Mouse (Mus musculus): ENCODE measurements around the gene Gtsf1. TPM values are rescaled to one million over a fixed set of nuclear protein-coding genes. Genes with fewer than 3 reads are reported as not detected.
A peak's percentile ranks its signal among the peaks of the same experiment; 100 is the strongest.

Gene Gtsf1
- polyA plus RNA-seq, 1 experiment from 2014 or later = not detected

DNA sequence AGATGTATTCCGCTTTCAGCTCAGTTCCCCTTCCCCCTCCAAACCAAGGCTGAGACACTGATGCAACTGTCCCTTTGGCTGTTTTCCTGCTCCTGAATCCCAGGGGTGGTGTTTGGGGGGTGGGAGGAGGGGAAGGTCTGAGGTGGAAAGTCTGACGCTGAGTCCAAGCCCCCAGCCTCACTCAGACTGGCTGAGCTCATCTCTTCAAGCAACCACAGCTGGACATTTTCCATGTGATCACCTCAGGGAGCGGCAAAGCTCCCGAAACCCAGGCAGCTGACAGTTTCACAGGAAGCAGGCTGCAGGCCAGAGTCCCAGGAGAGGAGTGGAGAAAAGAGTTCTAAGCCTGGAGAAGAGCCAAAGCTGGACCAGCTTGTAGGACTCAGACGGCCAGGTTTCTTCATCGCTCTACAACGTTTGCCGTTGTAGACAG, 53.4 kb downstream of the Gtsf1 start:
- no peaks in the 10 kb centered on the region for H3K27me3 ChIP-seq
- H3K4me3 ChIP-seq (replicated peaks) = no peak overlapping the region
- ATAC-seq (ENCODE audit: insufficient number of reproducible peaks, insufficient read depth, low FRiP score, low TSS enrichment, low read depth) = no peak
- H3K4me1 ChIP-seq (replicated peaks) = peaks cover 30% of the 10 kb centered on the region
- WGBS = 73% methylated on average over 8 of the region's 8 CpGs
- no peak overlapping the region for H3K9ac ChIP-seq (replicated peaks)
- H3K36me3 ChIP-seq = no peaks in the 10 kb centered on the region
- 0 out of 2 replicates have a peak overlapping the region, but pooled peaks have one; percentile 0 for H3K4me2 ChIP-seq
- peak overlapping the region; percentile 67; the same call in 1 of the 2 replicates for H3K27ac ChIP-seq
- H3K9me3 ChIP-seq = no peaks in the 10 kb centered on the region

DNA sequence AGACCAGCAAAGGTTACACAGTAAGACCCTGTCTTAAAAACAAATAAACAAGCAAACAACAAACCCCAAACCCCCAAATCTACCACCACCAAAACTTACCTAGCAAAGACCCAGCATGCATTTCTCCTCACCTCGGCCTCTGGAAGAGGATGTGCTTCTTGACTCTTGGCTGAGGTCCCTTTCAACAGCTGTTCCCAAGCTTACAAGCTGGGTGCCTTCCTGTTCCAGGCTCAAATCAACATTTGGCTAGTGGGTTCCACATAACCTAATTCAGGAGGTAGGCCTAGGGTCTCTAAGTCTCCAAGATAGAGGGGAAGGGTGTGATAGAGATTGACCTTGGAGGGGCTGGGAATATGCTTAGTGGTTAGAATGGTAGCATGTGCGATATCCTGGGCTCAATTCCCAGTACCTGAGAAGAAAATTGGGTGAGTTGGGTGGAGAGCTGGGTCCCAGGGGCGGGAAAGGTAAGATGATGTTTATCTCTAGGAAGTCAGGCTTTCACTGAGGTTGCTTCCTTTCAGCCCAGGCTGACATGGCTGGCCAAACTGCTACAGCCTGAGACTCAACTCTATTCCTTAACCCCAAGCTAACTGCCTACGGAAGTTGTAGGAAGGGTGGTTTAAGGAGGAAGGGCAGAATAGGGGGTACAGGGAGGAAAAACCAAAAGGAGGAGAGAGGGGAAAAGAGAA, 55.0 kb downstream of the Gtsf1 start:
- peaks cover 40% of the 10 kb centered on the region for H3K4me1 ChIP-seq (replicated peaks)
- WGBS = 87% methylated on average over 4 of the region's 4 CpGs
- H3K27me3 ChIP-seq = no peaks in the 10 kb centered on the region
- ATAC-seq (ENCODE audit: insufficient number of reproducible peaks, insufficient read depth, low FRiP score, low TSS enrichment, low read depth) = no peak
- H3K9me3 ChIP-seq = no peaks in the 10 kb centered on the region
- H3K36me3 ChIP-seq = no peaks in the 10 kb centered on the region
- no peak overlapping the region for H3K27ac ChIP-seq
- no peak overlapping the region for H3K4me2 ChIP-seq
- no peak overlapping the region for H3K4me3 ChIP-seq (replicated peaks)
- H3K9ac ChIP-seq (replicated peaks) = no peak overlapping the region

DNA sequence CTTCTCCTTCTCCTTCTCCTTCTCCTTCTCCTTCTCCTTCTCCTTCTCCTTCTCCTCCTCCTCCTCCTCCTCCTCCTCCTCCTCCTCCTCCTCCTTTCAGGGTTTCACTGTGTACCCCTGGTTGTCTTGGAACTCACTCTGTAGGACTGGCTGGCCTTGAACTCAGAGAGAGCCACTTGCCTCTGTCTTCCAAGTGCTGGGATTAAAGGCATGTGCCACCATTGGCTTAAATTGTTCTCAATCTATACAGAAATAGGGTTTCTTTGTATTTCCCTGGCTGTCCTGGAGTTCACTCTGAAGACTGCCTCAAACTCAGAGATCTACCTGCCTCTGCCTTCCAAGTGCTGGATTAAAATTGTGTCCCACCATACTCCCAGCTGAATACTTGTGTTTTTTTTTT, 57.8 kb downstream of the Gtsf1 start:
- no peak for ATAC-seq (ENCODE audit: insufficient number of reproducible peaks, insufficient read depth, low FRiP score, low TSS enrichment, low read depth)
- H3K4me2 ChIP-seq = no peak overlapping the region

GRCm38 (mm10) chr15:103371741-103372140, 58.5 kb downstream of the Gtsf1 start:
- WGBS = 82% methylated on average over 1 of the region's 1 CpGs
- no peak overlapping the region for H3K9ac ChIP-seq (replicated peaks)
- no peak for ATAC-seq (ENCODE audit: insufficient number of reproducible peaks, insufficient read depth, low FRiP score, low TSS enrichment, low read depth)

More for the DNA sequence above, 57.8 kb downstream of the Gtsf1 start:
- no peak overlapping the region for H3K4me3 ChIP-seq (replicated peaks)
- no peak overlapping the region for H3K9ac ChIP-seq (replicated peaks)
- peaks cover 31% of the 10 kb centered on the region for H3K4me1 ChIP-seq (replicated peaks)
- H3K9me3 ChIP-seq = no peaks in the 10 kb centered on the region
- no peaks in the 10 kb centered on the region for H3K27me3 ChIP-seq
- no peaks in the 10 kb centered on the region for H3K36me3 ChIP-seq
- H3K27ac ChIP-seq = no peak overlapping the region

DNA sequence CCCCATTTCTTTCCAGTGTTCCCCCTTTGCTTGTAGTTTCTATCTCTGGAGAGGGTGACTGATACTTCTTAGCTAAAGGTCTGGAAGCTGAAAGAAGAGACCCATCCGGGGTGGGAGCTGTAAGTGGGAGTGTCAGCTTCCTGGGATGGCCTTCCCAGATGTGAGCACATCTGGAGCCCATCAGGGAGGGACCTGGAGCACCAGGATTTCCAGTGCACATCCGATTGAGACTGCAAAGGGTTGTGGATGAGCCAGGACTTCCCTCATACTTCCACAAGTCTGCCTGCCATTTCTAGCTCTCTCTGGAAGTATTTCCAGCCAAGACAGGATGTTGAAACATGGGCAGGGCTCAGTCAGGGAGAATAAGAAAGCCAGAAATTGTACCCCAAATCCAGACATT, 59.1 kb downstream of the Gtsf1 start:
- ATAC-seq (ENCODE audit: insufficient number of reproducible peaks, insufficient read depth, low FRiP score, low TSS enrichment, low read depth) = no peak
- WGBS = 6% methylated on average over 2 of the region's 2 CpGs
- H3K27ac ChIP-seq = peak overlapping the region; percentile 50; the same call in 1 of the 2 replicates

More at GRCm38 (mm10) chr15:103371741-103372140, 58.5 kb downstream of the Gtsf1 start:
- Histone ChIP-seq H3K27ac (no peak overlapping the region), H3K9me3 (no peaks in the 10 kb centered on the region), H3K4me2 (no peak overlapping the region), H3K36me3 (no peaks in the 10 kb centered on the region), H3K27me3 (no peaks in the 10 kb centered on the region), H3K4me1 (replicated peaks) (peaks cover 31% of the 10 kb centered on the region), H3K4me3 (replicated peaks) (no peak overlapping the region)

DNA sequence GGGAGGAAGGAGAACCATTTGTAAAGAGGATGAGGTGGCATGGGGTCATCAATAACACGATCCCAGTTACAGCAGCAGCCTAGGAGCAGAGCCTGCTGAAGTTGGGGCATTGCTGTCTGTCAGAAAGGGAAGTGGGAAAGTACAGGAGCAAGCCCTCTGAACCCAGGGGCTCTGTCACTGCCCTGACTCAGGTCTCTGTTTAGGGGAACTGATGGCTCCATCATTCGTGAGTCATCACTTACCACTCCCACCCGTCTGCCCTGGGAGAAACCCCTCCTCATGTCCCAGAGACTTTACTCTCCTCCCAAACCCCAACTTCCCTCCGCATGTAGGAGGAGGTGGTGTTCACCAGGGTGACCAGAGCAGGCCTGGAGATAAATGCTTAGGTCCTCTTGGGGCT, 59.8 kb downstream of the Gtsf1 start:
- Histone ChIP-seq H3K9me3 (no peaks in the 10 kb centered on the region), H3K4me2 (no peak overlapping the region), H3K27ac (no peak overlapping the region), H3K36me3 (no peaks in the 10 kb centered on the region), H3K27me3 (no peaks in the 10 kb centered on the region), H3K4me1 (replicated peaks) (peaks cover 28% of the 10 kb centered on the region), H3K4me3 (replicated peaks) (no peak overlapping the region), H3K9ac (replicated peaks) (no peak overlapping the region)
- no peak for ATAC-seq (ENCODE audit: insufficient number of reproducible peaks, insufficient read depth, low FRiP score, low TSS enrichment, low read depth)
- WGBS = 38% methylated on average over 4 of the region's 4 CpGs

More for the DNA sequence above, 59.1 kb downstream of the Gtsf1 start:
- H3K27me3 ChIP-seq = no peaks in the 10 kb centered on the region
- H3K4me1 ChIP-seq (replicated peaks) = peaks cover 28% of the 10 kb centered on the region
- no peak overlapping the region for H3K4me3 ChIP-seq (replicated peaks)
- H3K36me3 ChIP-seq = no peaks in the 10 kb centered on the region
- no peaks in the 10 kb centered on the region for H3K9me3 ChIP-seq
- H3K4me2 ChIP-seq = no peak overlapping the region
- H3K9ac ChIP-seq (replicated peaks) = no peak overlapping the region

- Histone ChIP-seq H3K9ac (replicated peaks) (no peak overlapping the region), H3K4me3 (replicated peaks) (no peak overlapping the region), H3K9me3 (no peaks in the 10 kb centered on the region), H3K27me3 (no peaks in the 10 kb centered on the region), H3K27ac (no peak overlapping the region), H3K4me2 (no peak overlapping the region), H3K36me3 (no peaks in the 10 kb centered on the region), H3K4me1 (replicated peaks) (peaks cover 36% of the 10 kb centered on the region)
- ATAC-seq (ENCODE audit: insufficient number of reproducible peaks, insufficient read depth, low FRiP score, low TSS enrichment, low read depth) = no peak
- 73% methylated on average over 1 of the region's 1 CpGs for WGBS
These were observed 61.1 kb downstream of the Gtsf1 start for GRCm38 (mm10) chr15:103369123-103369522.

DNA sequence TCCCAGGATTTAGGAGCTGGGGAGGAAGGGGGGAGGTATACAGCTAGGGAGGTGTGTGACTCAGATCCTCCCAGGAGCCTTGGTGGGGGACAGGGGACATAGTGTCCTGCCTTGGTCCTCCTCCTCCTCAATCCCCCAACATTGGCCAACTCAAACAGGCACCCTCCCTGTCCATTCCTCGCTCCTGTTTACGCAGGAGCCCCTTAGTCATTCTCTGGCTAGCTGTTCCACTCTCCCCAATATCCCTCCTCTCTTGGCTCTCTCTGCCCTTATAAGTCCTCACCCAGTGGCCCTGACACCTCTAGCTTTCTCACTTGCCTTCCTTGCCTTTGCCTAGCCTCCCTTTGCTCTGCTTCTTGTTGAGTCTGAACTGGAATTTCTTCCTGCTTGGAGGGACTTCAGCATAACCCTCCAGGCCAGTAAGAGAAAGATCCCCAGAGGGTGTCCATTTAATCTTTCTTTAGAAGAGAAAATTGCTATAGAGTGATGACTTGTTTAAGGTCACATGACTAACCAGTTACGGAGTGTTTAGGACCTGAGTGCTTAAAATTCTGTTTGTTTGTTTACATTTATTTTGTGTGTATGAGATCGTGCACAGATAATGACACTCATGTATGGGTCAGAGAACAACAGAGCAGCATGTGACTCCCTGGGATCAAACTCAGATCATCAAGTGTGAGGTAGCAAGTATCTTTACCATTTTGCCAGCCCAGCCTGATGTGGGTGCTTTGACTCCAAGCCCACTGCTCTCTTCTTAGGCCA, 61.9 kb downstream of the Gtsf1 start:
- Histone ChIP-seq H3K4me1 (replicated peaks) (peaks cover 36% of the 10 kb centered on the region), H3K27ac (peak overlapping the region; percentile 37; the same call in 1 of the 2 replicates), H3K9me3 (no peaks in the 10 kb centered on the region), H3K9ac (replicated peaks) (no peak overlapping the region), H3K4me2 (no peak overlapping the region), H3K36me3 (no peaks in the 10 kb centered on the region), H3K27me3 (no peaks in the 10 kb centered on the region), H3K4me3 (replicated peaks) (no peak overlapping the region)
- 86% methylated on average over 4 of the region's 4 CpGs for WGBS
- ATAC-seq (ENCODE audit: insufficient number of reproducible peaks, insufficient read depth, low FRiP score, low TSS enrichment, low read depth) = no peak

GRCm38 (mm10) chr15:103366376-103367149, 63.7 kb downstream of the Gtsf1 start, which contains the start of gene Itga5:
Itga5 (minus strand) TSS chr15:103366763.
- WGBS = under 1% methylated on average over 50 of the region's 51 CpGs
- no peaks in the 10 kb centered on the region for H3K36me3 ChIP-seq
- H3K9me3 ChIP-seq = no peaks in the 10 kb centered on the region
- H3K4me2 ChIP-seq = peak within 1 kb of the TSS; percentile 79
- peak within 1 kb of the TSS; percentile 97 for H3K9ac ChIP-seq (replicated peaks)
- no peaks in the 10 kb centered on the region for H3K27me3 ChIP-seq
- peak within 1 kb of the TSS; percentile 95 for H3K27ac ChIP-seq
- peak within 1 kb of the TSS; percentile 91 for H3K4me3 ChIP-seq (replicated peaks)
- H3K4me1 ChIP-seq (replicated peaks) = peaks cover 31% of the 10 kb centered on the region
- peak; percentile 60 for ATAC-seq (ENCODE audit: insufficient number of reproducible peaks, insufficient read depth, low FRiP score, low TSS enrichment, low read depth)

- H3K4me3 ChIP-seq (replicated peaks) = peak overlapping the region; percentile 91
- peak overlapping the region; percentile 79 for H3K4me2 ChIP-seq
- no peaks in the 10 kb centered on the region for H3K9me3 ChIP-seq
- ATAC-seq (ENCODE audit: insufficient number of reproducible peaks, insufficient read depth, low FRiP score, low TSS enrichment, low read depth) = peak; percentile 33; the same call in 1 of the 2 replicates
- H3K4me1 ChIP-seq (replicated peaks) = peaks cover 24% of the 10 kb centered on the region
- H3K36me3 ChIP-seq = no peaks in the 10 kb centered on the region
- under 1% methylated on average over 51 of the region's 51 CpGs for WGBS
- H3K27me3 ChIP-seq = no peaks in the 10 kb centered on the region
- H3K9ac ChIP-seq (replicated peaks) = peak overlapping the region; percentile 97
- H3K27ac ChIP-seq = peak overlapping the region; percentile 95
These were observed 64.5 kb downstream of the Gtsf1 start for GRCm38 (mm10) chr15:103365471-103366375.
